Comparison of ENCODE assay signal across 24 mouse cellular contexts in genomic region chr16:88848558-88848957, GRCm38 (mm10). TPM values are rescaled to one million over a fixed set of nuclear protein-coding genes. Genes with fewer than 3 reads are reported as not detected.
"Had no signal": no experiment of that assay in that cellular context is flagged by ENCODE, and none has a peak within 500 bp of the region (broad histone marks: within the 10 kb centered on the region; RNA-seq: fewer than 3 reads in every experiment).

No protein-coding gene starts in this region.

- H3K27me3 ChIP-seq: neural tube, embryonic 15.5 days; stomach, embryonic 15.5 days had no signal

- H3K4me1 ChIP-seq: neural tube, embryonic 15.5 days; stomach, embryonic 15.5 days had no signal

- H3K36me3 ChIP-seq: neural tube, embryonic 15.5 days; stomach, embryonic 15.5 days had no signal

- DNase-seq: retina, postnatal 1 day; right cerebral cortex, adult 18-20 months; right cerebral cortex, postnatal 14 days; right cerebral cortex, postnatal 25 days; right cerebral cortex, postnatal 4 days; spleen, adult 18-20 months; thymus, adult 18-20 months; thymus, adult 2 months; thymus, postnatal 14 days; thymus, postnatal 25 days; thymus, postnatal 36 days; thymus, postnatal 4 days had no signal

- H3K4me2 ChIP-seq: neural tube, embryonic 15.5 days; stomach, embryonic 15.5 days had no signal

- H3K9me3 ChIP-seq: neural tube, embryonic 15.5 days; stomach, embryonic 15.5 days had no signal

- H3K9ac ChIP-seq: neural tube, embryonic 15.5 days; stomach, embryonic 15.5 days had no signal

- H3K27ac ChIP-seq: neural tube, embryonic 15.5 days; stomach, embryonic 15.5 days; stomach, postnatal 0 days had no signal

- H3K4me3 ChIP-seq: neural tube, embryonic 15.5 days; stomach, embryonic 15.5 days had no signal

RNA-seq across cellular contexts. Expression of gene Krtap19-1, which starts 20.7 kb away (rescaled TPM):
- total RNA-seq: neutrophil, adult 5-6 weeks had no signal
- polyA plus RNA-seq: neural tube, embryonic 14.5 days; neural tube, embryonic 15.5 days; small intestine, adult 2 months; spleen, adult 2 months; stomach, embryonic 14.5 days; stomach, embryonic 15.5 days; stomach, embryonic 16.5 days; stomach, postnatal 0 days; testis, adult 2 months; thymus, adult 2 months; thymus, postnatal 0 days; urinary bladder, adult 2 months had no signal

RNA-seq across cellular contexts. Expression of gene Krtap14, which starts 22.6 kb away (rescaled TPM):
- total RNA-seq: neutrophil, adult 5-6 weeks had no signal
- polyA plus RNA-seq: neural tube, embryonic 14.5 days; neural tube, embryonic 15.5 days; small intestine, adult 2 months; spleen, adult 2 months; stomach, embryonic 14.5 days; stomach, embryonic 15.5 days; stomach, embryonic 16.5 days; stomach, postnatal 0 days; testis, adult 2 months; thymus, adult 2 months; thymus, postnatal 0 days; urinary bladder, adult 2 months had no signal

RNA-seq across cellular contexts. Expression of gene Krtap19-2, which starts 25.5 kb away (rescaled TPM):
- total RNA-seq: neutrophil, adult 5-6 weeks had no signal
- polyA plus RNA-seq: neural tube, embryonic 14.5 days; neural tube, embryonic 15.5 days; small intestine, adult 2 months; spleen, adult 2 months; stomach, embryonic 14.5 days; stomach, embryonic 15.5 days; stomach, embryonic 16.5 days; stomach, postnatal 0 days; testis, adult 2 months; thymus, adult 2 months; thymus, postnatal 0 days; urinary bladder, adult 2 months had no signal

RNA-seq across cellular contexts. Expression of gene Krtap15, which starts 28.5 kb away (rescaled TPM):
- total RNA-seq: neutrophil, adult 5-6 weeks had no signal
- polyA plus RNA-seq: neural tube, embryonic 14.5 days; neural tube, embryonic 15.5 days; small intestine, adult 2 months; spleen, adult 2 months; stomach, embryonic 14.5 days; stomach, embryonic 15.5 days; stomach, embryonic 16.5 days; stomach, postnatal 0 days; testis, adult 2 months; thymus, adult 2 months; thymus, postnatal 0 days; urinary bladder, adult 2 months had no signal

RNA-seq across cellular contexts. Expression of gene Krtap19-3, which starts 29.3 kb away (rescaled TPM):
- total RNA-seq: neutrophil, adult 5-6 weeks had no signal
- polyA plus RNA-seq: neural tube, embryonic 14.5 days; neural tube, embryonic 15.5 days; small intestine, adult 2 months; spleen, adult 2 months; stomach, embryonic 14.5 days; stomach, embryonic 15.5 days; stomach, embryonic 16.5 days; stomach, postnatal 0 days; testis, adult 2 months; thymus, adult 2 months; thymus, postnatal 0 days; urinary bladder, adult 2 months had no signal
